14 mouse cellular contexts compared by ENCODE assay signal in genomic region chr10:37409749-37410148, GRCm38 (mm10).
"Had no signal": no experiment of that assay in that cellular context is flagged by ENCODE, and none has a peak within 500 bp of the region (broad histone marks: within the 10 kb centered on the region; RNA-seq: fewer than 3 reads in every experiment).

No protein-coding gene starts in this region.

- H3K9ac ChIP-seq: liver, embryonic 12.5 days; lung, embryonic 14.5 days; midbrain, embryonic 12.5 days; neural tube, embryonic 15.5 days had no signal

- DNase-seq: kidney, postnatal 10 days; kidney, postnatal 4 days; lung, embryonic 14.5 days; lung, postnatal 10 days; lung, postnatal 4 days; right cerebral cortex, adult 18-20 months; right cerebral cortex, postnatal 25 days; thymus, postnatal 36 days had no signal

- H3K27ac ChIP-seq: layer of hippocampus, adult 2 months; limb, embryonic 10.5 days; liver, embryonic 12.5 days; midbrain, embryonic 12.5 days; neural tube, embryonic 15.5 days had no signal

- ATAC-seq: liver, embryonic 12.5 days had no signal

- H3K36me3 ChIP-seq: limb, embryonic 10.5 days; liver, embryonic 12.5 days; midbrain, embryonic 12.5 days; neural tube, embryonic 15.5 days had no signal

- H3K9me3 ChIP-seq: limb, embryonic 10.5 days; liver, embryonic 12.5 days; midbrain, embryonic 12.5 days; neural tube, embryonic 15.5 days had no signal

- H3K4me1 ChIP-seq: limb, embryonic 10.5 days; liver, embryonic 12.5 days; neural tube, embryonic 15.5 days had no signal

- H3K4me3 ChIP-seq: layer of hippocampus, adult 2 months; limb, embryonic 10.5 days; liver, embryonic 12.5 days; midbrain, embryonic 12.5 days; myocyte; neural tube, embryonic 15.5 days had no signal

- H3K27me3 ChIP-seq: liver, embryonic 12.5 days; midbrain, embryonic 12.5 days; neural tube, embryonic 15.5 days had no signal

- H3K4me2 ChIP-seq: liver, embryonic 12.5 days; lung, embryonic 14.5 days; midbrain, embryonic 12.5 days; neural tube, embryonic 15.5 days had no signal
